Mouse (Mus musculus) olfactory bulb, adult 2 months (tissue): Measurements from ENCODE around the gene Lrrk2.

Experiments
- CTCF ChIP-seq: fragments of 200-500 bp; IDR thresholded peaks from 2 replicates; pipeline ENCODE4 v1.5.1; 2012; ENCODE audit warnings: low read depth, mild to moderate bottlenecking, low read length, moderate library complexity; ENCODE audit not compliant: insufficient read depth
- POLR2A ChIP-seq: fragments of 200-500 bp; IDR thresholded peaks from 2 replicates; pipeline ENCODE4 v1.6.1; 2012; ENCODE audit warnings: mild to moderate bottlenecking, low read depth, low read length, moderate library complexity; ENCODE audit not compliant: insufficient read depth

DNA sequence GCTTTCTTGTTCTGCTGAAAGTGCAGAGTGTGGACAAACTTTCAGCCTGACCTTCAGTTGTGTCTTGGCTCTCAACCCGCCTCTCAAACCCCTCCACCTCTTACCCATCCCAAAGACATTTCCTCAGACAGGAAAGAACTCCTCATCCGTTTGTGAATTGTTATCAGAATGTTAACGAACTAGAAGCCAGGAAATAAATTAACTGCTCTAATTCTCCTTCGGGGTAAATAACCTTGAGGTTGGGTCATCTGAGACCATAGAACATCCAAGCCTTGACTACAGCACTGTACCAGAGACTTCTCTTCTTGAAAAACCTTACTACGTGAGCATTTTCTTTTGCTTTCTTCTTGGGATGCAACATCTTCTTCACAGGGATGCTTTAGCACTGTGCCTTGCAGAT, 988 bp upstream of the Lrrk2 start:
- no peak for TF ChIP-seq POLR2A
- no peak for TF ChIP-seq CTCF
